Mouse (Mus musculus) left cerebral cortex, postnatal 10 days (tissue): ENCODE results near the gene Fam53b. TPM values are rescaled to one million over a fixed set of nuclear protein-coding genes. Genes with fewer than 3 reads are reported as not detected.
"Not testable (repeated sequence)": the region's sequence is repeated elsewhere in the genome, so short reads cannot be mapped to it uniquely, and the experiment has no call there.

ENCODE experiments used
- DNase-seq, 2 experiments: peaks; one replicate each; pipeline ENCODE4 v3.0.0; 2021 to 2022; ENCODE audit warnings: low spot score in 2 of 2, mixed read lengths in 1 of 2; ENCODE audit errors: extremely low spot score in 1 of 2
- intact Hi-C: fragments of 180-260 bp; cut with DNase I; formaldehyde crosslinking; loops from one replicate; pipeline ENCODE4 v1.15.1; 2025
- total RNA-seq, 2 experiments: library from RNA; stranded (reverse); gene quantifications; 2 replicates each; pipeline ENCODE4 v1.2.3; 2021

Gene Fam53b
- total RNA-seq, 2 experiments from 2014 or later: 13.9 to 14.5 TPM

DNA sequence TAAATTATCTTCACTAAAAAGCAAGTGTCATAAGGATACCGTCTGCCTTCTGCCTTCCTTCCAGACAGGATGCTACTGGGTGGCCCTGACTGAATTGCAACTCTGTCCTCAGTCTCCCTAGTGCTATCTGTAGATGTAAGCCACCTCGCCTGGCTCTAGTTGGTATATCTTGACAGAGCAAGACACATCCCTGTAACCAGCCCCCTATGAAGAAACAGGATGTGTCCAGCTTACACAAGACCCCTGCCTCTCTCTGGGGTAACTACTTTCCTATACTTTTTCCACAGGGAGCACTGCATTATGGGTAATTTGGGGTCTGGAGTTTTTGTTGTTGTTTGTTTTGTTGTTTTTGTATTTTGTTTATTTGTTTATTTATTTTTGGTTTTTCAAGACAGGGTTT is 137.8 kb downstream of the Fam53b start:
- intact Hi-C loops: no loop called here
- no peak for DNase-seq

DNA sequence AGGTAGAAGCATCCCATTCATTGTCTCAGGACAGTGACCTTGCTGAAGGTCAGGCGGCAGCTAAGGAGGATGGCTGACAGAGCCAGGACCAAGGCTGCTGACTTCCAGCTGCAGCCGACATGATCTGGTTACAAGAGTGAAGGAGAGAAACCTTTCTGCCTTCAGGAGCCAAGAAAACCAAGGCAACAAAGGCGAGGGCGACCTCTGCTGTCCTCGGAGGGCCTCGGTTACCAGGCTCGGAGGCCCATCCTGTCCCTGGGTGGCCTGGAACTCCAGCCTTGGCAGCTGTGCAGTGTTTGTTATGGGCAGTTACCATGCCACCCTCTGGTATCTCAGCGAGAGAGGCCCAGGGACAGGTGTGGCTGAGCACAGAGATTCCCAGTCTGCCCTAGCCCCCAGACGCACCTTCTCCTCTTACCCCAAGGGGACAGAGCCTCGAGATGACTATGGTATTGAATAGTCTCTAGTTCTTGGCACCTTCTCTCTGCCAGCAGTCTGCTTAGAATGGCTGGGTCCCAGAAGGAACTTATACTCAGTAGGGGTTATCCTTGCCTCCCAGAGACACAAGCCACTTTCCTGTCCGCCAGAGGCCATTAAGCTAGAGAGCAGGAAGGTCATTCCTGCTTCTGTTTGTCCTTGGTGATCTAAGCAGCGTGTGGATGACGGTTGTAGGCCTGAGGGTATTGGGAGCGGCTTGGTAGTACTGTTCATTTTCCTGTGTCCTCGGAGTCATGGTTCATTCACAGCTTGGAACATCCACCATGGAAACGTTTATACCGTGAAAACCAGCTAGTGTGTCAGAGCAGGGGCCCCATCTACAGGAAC is 139.5 kb downstream of the Fam53b start:
- DNase-seq: peak in 1 of 2 experiments; percentile 73
- intact Hi-C loops: no loop called here

DNA sequence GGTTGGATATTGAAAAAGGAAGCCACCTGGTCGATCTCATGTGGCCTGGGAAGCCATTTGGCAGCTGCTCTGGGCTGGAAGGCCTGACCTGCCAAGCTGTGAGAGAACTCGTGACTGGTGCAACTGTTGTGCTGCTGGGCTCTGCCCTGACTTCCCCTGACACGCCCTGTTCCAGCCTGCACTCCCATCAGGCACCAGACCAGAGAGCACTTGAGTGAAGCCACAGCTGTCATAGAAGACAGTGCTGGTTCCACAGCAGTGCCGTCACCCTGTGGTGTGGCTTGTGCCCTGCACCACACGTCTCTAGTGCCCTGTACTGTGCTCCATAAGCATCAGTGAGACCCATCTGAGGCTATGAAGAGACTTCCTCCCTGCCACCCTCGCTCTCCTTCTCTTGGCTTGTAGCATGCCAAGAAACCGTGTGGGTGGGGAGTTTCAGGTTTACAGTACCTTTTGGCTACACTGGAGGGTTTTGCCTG is 141.2 kb downstream of the Fam53b start:
- intact Hi-C loops: no loop called here
- DNase-seq: no peak

DNA sequence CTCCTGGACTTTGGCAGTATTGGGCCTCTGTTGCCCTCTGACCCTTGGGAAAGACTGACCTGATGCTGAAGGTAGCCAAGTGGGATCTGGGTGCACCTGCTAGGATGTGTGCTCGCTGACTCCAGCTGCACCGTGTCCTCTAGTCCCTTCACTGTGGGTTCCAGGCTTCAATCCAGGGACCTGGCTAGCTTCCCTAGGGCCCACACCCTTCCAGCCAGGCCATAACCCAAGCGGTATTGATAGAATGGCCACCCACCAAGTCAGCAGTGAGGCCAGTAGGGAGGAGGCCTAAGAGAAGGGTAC is 142.9 kb downstream of the Fam53b start:
- DNase-seq: no peak
- intact Hi-C loops: no loop called here

DNA sequence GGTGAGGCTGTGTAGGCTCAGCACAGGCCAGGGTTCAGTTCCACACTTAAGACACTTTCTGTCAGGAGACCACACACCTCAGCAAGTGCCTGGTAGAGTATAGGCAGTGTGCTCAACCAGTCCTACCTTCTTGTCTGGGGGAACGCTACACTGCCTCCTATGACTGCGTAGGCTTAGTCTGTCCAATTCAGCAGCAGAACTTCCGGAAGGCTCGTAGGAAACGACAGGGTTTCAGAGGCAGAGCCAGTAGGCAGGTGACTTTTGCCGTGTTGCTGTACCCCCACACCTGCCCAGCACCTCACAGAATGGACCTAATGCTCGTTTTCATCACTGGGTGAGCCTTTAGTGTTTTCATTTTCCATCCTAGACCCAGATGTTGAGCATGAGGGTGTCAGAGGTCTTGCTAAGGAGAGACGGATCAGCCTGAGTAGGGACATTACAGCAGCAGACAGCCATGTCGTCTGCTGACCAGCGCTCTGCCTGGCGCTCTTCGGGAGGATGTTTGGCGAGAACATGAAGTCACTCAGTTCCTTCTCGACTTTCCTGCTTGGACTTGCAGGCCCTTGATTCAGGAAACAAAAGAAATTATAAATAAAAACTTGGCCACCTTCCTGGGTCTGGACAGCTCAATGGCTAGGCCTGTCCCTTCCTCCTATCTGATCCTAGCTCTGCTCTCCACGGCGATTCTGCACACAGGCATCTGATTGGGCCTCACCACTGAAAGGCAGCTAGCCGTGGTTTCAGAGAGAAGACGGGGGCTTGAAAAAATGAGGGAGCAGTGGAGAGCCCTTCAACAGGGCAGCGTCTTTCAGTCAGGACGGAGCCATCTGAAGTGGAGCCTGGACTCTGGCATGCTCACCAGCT is 143.5 kb downstream of the Fam53b start:
- intact Hi-C loops: no loop called here
- DNase-seq: no peak

DNA sequence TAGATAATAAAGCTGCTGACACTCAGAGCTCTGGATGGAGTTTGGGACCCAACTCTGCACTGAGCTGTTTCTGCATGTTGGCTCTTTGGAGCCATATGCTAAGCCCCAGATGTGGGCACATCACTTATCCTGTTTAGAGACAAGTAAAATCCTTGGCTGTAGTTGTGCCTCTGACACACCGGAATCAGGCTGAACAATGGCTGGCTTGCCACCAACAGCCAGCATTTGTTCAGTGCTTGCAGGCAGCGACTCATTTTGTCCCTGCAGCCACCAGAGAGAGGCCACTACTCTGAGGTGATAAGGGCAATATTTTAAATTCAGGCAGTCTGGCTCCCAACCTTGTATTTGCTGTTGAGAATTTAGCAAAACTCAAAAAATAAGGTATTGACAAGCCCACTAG is 145.1 kb downstream of the Fam53b start:
- intact Hi-C loops: no loop called here
- peak in 1 of 2 experiments; percentile 58 for DNase-seq

DNA sequence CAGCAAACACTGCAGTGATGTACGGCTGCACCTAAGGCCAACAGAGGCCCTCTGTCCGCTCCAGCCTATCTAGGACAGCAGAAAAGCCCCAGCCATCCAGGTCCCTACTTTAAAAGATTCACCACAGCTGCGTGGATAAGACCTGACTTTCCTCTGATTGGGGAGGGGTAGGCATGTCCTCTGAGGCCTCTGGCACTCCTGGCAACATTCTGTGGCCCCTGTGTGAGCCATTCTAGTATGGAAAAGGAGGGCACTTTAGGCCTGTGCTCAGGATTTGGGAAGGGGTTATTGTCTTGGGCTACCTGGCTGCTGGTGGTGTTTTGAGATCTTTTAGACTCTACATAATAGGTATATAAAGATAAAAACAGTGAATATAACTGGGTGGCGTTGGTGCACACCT is 147.2 kb downstream of the Fam53b start:
- intact Hi-C loops: no loop called here

DNA sequence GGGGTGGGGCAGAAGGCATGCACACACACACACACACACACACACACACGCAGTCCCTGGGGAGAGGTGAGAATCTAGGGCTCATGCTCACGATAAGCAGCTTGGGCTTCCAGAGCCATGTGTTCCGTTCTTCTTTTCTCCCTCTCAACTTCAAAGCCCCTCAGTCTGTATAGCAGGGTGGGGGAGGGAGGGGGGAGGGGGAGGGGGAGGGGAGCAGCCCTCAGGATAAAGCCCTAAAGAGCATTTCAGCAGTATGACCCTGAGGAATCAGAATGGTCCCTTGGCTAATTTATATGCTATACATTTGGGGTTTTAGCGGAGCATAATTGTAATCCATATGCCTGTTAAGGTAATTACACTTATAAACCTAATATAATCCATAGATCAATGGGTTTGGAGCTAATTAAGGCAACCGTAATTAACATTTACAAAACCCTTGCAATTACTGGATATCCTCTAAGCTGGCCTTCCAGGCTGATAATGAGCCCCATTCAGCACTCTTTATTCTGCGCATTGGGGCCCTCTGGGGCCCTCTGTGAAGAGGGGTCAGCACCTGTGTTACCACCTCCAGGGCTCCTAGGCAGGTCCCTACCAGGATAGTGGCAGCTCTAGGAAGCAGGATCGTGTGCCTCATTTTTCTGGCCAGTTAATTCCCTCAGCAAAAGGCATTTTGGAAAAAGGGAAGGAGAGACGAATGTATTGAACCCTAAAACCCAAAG is 147.9 kb downstream of the Fam53b start:
- intact Hi-C loops: no loop called here
- DNase-seq: no peak

More for the DNA sequence above, 147.2 kb downstream of the Fam53b start:
- no peak for DNase-seq

DNA sequence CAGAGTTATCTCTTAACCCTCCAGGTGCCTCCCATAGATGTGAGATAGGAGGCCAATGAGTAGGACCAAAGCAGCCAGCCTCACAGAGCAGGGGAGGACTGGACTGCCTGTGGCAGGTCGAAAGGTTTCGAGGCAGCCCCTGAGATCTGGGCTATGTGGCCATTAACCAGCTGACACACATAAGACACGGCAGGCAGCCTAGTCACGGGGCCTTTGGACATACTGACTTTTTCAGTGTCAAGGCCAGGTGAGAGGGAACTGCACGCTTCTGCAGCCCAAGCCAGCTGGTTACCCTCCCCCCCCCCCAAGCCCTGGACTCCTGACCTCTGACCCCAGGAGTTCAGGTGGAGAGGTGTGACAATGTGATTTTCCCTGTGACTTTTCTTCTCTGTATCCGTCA is 148.9 kb downstream of the Fam53b start:
- intact Hi-C loops: no loop called here
- no peak for DNase-seq

DNA sequence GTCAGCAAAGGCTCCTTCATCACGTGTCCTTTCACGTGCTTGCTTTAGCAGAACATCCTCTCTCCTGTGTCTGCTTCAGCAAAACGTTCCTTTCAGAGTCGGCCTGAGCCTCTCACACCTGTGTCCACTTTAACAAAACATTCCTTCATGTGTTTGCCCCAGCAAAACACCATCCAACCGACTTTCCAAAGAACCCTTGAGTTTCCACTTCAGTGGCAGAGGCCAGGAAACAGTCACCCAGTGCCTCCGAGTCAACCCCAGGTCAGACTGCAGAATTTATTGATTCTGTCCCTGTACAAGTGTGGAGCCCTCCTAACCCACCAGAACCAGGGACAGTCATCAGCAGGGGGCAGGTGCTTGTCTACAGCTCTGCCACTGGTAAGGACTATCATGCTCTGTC is 150.9 kb downstream of the Fam53b start:
- intact Hi-C loops, DNase-seq: not testable (repeated sequence)

Other genes starting within 250 kb of the Fam53b start
- gene Oat, start 237.5 kb downstream of the Fam53b start, total RNA-seq: 10 to 100 TPM; 70.8 to 73.0 TPM
- not detected for gene Nkx1-2, start 214.2 kb downstream of the Fam53b start, total RNA-seq
- gene Lhpp, start 203.2 kb downstream of the Fam53b start, total RNA-seq: 10 to 100 TPM; 28.6 to 31.6 TPM
- gene Eef1akmt2, start 38.8 kb upstream of the Fam53b start, total RNA-seq: 10 to 100 TPM; 36.6 to 41.6 TPM
- 10 to 100 TPM; 23.8 to 27.6 TPM for gene Abraxas2, start 45.3 kb upstream of the Fam53b start, total RNA-seq
- 10 to 100 TPM; 46.1 to 47.0 TPM for gene Zranb1, start 117.3 kb upstream of the Fam53b start, total RNA-seq